Mouse (Mus musculus) heart, embryonic 16.5 days (tissue): ENCODE data around the gene Tgoln1. TPM values are rescaled to one million over a fixed set of nuclear protein-coding genes. Genes with fewer than 3 reads are reported as not detected.

Experiments used
- ATAC-seq: fragments of 200-750 bp; cut with Nextera tagmentation; replicated peaks from 2 replicates; pipeline ENCODE4 v1.8.0; 2017; ENCODE audit warnings: moderate number of reproducible peaks; ENCODE audit not compliant: insufficient read depth, low FRiP score; ENCODE audit errors: extremely low read depth
- H3K27ac ChIP-seq: fragments of 300-500 bp; sonication (generic); 2 replicates; pipeline ENCODE4 v1.5.1; 2014; ENCODE audit warnings: mild to moderate bottlenecking, low read length, control low read depth, moderate library complexity
- H3K27me3 ChIP-seq: fragments of 300-500 bp; sonication (generic); 2 replicates; pipeline ENCODE4 v1.6.1; 2014; ENCODE audit warnings: low read length, mixed read lengths; ENCODE audit not compliant: control insufficient read depth, insufficient read depth
- H3K36me3 ChIP-seq: fragments of 300-500 bp; sonication (generic); 2 replicates; pipeline ENCODE4 v1.6.1; 2014; ENCODE audit not compliant: control insufficient read depth, insufficient read depth
- H3K4me1 ChIP-seq: fragments of 300-500 bp; sonication (generic); 2 replicates; pipeline ENCODE4 v1.6.1; 2014; ENCODE audit warnings: low read length, mixed read lengths; ENCODE audit not compliant: control insufficient read depth, insufficient read depth
- H3K4me2 ChIP-seq: fragments of 300-500 bp; sonication (generic); 2 replicates; pipeline ENCODE4 v1.6.1; 2014; ENCODE audit warnings: low read depth, mild to moderate bottlenecking, control low read depth, low read length
- H3K4me3 ChIP-seq: fragments of 300-500 bp; sonication (generic); 2 replicates; pipeline ENCODE4 v1.5.1; 2014; ENCODE audit warnings: mild to moderate bottlenecking, control low read depth, low read length
- H3K9ac ChIP-seq: fragments of 300-500 bp; sonication (generic); 2 replicates; pipeline ENCODE4 v1.6.1; 2014; ENCODE audit warnings: low read length, control low read depth
- H3K9me3 ChIP-seq: fragments of 300-500 bp; sonication (generic); replicated peaks from 2 replicates; pipeline ENCODE4 v1.6.1; 2016; ENCODE audit warnings: low read length; ENCODE audit not compliant: control insufficient read depth
- WGBS: fragments of 180-500 bp; shearing (Covaris S2); extraction: QIAGEN DNeasy Blood & Tissue Kit; methylation state at CpG from one replicate; pipeline ENCODE4 v1.1.7; 2014; 5-methylcytosine and 5-hydroxymethylcytosine counted together
- polyA plus RNA-seq: library from polyadenylated mRNA; unstranded; fragments of >200 nt; fragmentation: Nextera tagmentation; extraction: Ambion mirVana; gene quantifications from 2 replicates; pipeline ENCODE4 v1.2.1, GENCODE M21; 2015

Gene Tgoln1
- polyA plus RNA-seq, 1 experiment from 2014 or later = 26.2 TPM

DNA sequence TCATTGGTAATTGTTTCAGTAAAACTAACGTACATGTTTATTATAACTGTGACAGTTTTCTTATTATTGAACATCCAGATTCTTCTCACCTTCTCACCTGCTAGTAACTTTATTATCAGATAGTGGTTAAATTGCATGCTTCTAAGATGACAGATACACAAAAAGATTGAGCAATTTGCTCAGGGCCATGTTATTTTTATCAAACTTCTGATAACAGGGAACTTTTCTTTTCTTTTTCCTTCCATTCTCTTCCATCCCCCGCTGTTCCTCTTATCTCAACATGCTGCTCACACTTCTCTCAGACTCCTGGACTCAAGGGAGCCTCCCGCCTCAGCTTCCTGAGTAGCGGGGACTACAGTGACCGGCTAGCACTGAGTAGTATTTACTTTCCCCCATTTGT is 4.1 kb upstream of the Tgoln1 start:
- no peak overlapping the region for H3K27ac ChIP-seq
- no peak overlapping the region for H3K9ac ChIP-seq
- H3K4me1 ChIP-seq = peaks cover 6% of the 10 kb centered on the region
- no peak overlapping the region for H3K4me3 ChIP-seq
- H3K4me2 ChIP-seq = no peak overlapping the region
- H3K36me3 ChIP-seq = no peaks in the 10 kb centered on the region
- no peaks in the 10 kb centered on the region for H3K27me3 ChIP-seq
- no peak for ATAC-seq
- 52% methylated on average over 5 of the region's 5 CpGs for WGBS
- no peaks in the 10 kb centered on the region for H3K9me3 ChIP-seq

DNA sequence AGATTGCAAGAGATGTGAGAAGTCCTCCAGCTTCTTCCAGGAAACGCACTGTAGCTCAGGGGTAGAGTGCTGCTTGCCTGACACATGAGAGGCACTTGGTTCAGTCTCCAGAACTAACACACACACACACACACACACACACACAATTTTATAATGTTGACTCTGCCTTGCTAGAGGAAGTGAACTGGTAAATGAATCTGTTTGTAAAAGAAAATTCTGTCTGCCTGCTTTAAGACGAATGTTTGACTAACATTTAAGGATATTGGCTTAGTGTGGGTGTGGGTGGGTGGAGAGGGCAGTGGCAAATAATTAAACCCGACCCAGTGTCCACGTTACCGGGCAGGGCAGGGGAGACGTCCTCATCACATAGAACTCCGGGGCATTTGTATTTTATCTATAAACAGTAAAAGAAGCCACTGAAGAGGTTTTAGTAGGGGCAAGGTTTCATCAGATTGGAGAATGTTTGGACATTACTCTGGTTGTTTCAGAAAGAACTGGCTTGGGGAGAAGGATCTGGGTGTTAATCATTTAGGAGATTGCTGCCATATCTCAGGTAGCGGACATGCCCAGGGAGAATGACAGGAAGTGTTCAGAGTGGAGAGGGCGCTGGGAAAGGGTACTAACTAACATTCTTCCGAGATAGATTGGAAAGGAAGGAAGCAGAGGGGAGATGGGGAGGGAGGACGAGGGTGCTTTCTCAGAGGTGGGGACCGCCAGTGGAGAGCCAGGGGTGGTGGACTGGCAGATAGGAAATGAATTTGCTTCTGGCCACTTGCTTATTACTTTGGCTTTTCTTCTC is 3.1 kb upstream of the Tgoln1 start:
- no peak for ATAC-seq
- no peaks in the 10 kb centered on the region for H3K36me3 ChIP-seq
- H3K9ac ChIP-seq = no peak overlapping the region
- no peaks in the 10 kb centered on the region for H3K27me3 ChIP-seq
- H3K27ac ChIP-seq = peak overlapping the region; percentile 34; the same call in 1 of the 2 replicates
- no peak overlapping the region for H3K4me3 ChIP-seq
- no peaks in the 10 kb centered on the region for H3K9me3 ChIP-seq
- no peak overlapping the region for H3K4me2 ChIP-seq
- H3K4me1 ChIP-seq = peaks cover 16% of the 10 kb centered on the region
- 29% methylated on average over 12 of the region's 12 CpGs for WGBS

DNA sequence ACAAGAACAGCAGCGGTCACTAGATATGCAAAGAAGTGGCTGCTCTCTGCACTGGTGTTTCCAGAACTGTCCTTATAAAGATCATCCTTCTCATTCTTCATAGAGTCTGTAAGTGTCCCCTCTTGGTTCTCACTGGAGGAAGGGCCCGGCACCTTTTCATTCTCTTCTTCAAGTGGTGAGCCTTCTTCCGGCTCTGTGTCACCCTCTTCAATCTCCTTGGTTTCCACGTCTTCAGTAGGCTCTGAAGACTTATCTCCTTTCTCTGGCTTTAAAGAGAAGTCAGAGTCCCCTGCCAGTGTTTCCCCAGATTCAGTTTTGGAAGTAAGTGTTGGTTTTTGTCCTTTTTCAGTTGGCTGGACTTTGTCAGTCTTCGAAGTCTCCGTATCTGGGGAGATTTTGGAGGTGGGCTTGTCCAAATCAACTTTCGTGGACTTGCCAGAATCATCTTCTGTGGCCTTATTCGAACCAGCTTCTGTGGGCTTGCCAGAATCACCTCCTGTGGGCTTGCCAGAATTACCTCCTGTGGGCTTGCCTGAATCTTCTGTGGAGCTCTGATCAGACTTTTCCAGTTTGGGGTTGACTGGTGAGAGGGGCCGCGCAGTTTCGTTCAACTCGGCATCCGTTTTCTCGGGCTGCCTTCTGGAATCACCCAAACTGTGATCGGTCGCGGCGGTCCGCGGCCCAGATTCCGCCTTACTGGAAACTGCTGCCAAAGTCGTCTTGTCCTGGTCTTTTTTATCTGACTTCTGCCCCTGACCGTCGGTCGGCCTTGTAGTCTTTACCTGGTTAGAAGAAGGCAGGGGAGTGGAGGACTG is 1.0 kb downstream of the Tgoln1 start:
- Histone ChIP-seq H3K4me1 (peaks cover 25% of the 10 kb centered on the region), H3K36me3 (peaks cover 12% of the 10 kb centered on the region), H3K27ac (no peak overlapping the region; the same call in 1 of the 2 replicates), H3K27me3 (no peaks in the 10 kb centered on the region), H3K9ac (peak overlapping the region; percentile 77), H3K4me2 (peak overlapping the region; percentile 88), H3K9me3 (no peaks in the 10 kb centered on the region), H3K4me3 (peak overlapping the region; percentile 84)
- 18% methylated on average over 25 of the region's 25 CpGs for WGBS
- no peak for ATAC-seq

DNA sequence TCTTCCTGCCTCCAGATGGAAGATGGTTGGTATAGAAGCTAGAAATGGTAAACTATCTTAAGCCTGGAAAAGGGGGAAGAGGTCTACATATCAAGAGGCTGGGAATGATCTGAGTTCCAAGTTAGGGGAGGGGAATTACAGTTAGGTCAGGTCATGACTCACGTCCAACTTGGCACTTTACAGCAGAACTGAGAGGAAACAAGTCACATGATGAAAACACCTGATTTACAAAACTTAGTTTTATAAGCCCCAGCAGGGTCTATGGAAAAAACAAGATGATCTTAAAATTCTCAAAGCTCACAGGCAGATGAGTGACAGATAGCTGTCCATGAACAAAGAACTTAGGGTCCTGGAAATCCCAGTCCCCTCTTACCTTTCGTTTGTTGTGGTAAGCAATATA is 1.6 kb downstream of the Tgoln1 start:
- peaks cover 12% of the 10 kb centered on the region for H3K36me3 ChIP-seq
- no peak for ATAC-seq
- H3K9ac ChIP-seq = peak overlapping the region; percentile 77
- peak overlapping the region; percentile 88 for H3K4me2 ChIP-seq
- no peaks in the 10 kb centered on the region for H3K27me3 ChIP-seq
- no peak overlapping the region for H3K27ac ChIP-seq
- peak overlapping the region; percentile 84 for H3K4me3 ChIP-seq
- 50% methylated on average over 2 of the region's 2 CpGs for WGBS
- peaks cover 25% of the 10 kb centered on the region for H3K4me1 ChIP-seq
- H3K9me3 ChIP-seq = no peaks in the 10 kb centered on the region

DNA sequence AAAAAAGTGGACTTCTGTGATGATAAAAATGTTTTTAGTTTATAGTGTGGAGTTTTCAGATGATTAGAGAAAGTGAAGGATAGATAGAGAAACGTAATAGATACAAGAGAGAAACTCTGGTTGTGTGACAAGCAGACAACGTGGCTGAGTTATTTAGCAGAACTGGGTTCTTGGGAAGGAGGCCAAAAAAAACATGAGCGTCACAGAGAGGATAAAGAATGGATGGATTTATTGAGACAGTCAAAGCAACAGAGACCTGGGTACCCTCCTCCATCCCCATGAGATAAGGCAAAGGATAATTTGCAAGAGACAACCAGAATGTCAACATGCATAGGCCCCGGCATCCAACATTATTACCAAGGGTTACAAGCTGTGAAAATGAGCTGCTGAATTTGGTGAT is 6.5 kb downstream of the Tgoln1 start:
- Histone ChIP-seq H3K9ac (no peak overlapping the region), H3K27ac (no peak overlapping the region), H3K4me3 (no peak overlapping the region), H3K4me2 (no peak overlapping the region), H3K36me3 (peaks cover 38% of the 10 kb centered on the region), H3K27me3 (no peaks in the 10 kb centered on the region), H3K9me3 (no peaks in the 10 kb centered on the region), H3K4me1 (peaks cover 12% of the 10 kb centered on the region)
- ATAC-seq = no peak
- WGBS = 48% methylated on average over 4 of the region's 4 CpGs

DNA sequence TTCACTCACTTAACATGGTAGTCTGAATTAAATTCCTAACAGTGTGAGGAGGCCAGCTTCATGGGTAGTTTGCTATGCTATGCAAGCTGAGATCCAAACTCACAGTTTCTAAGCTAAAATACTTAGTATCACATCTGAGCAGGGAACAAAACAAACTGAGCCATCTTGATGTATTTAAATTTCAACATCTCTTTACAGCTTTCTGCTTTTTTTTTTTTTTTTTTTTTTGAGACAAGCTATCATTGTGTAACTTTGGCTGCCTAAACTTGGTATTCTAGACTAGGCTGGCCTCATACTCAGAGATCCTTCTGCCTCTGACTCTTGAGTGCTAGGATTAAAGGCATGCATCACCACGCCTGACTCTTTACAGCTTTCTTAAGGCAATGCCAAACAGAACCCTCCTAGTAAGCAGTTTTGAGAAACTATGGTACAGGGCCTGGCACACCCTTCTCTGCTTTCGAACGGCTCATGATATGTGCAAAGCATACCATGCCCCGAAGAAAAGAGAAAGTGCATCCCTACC is 8.1 kb downstream of the Tgoln1 start:
- Histone ChIP-seq H3K9ac (no peak overlapping the region), H3K4me1 (no peaks in the 10 kb centered on the region), H3K27me3 (no peaks in the 10 kb centered on the region), H3K9me3 (no peaks in the 10 kb centered on the region), H3K4me2 (no peak overlapping the region), H3K36me3 (peaks cover 49% of the 10 kb centered on the region), H3K27ac (no peak overlapping the region), H3K4me3 (no peak overlapping the region)
- no peak for ATAC-seq
- whole genome bisulfite sequencing = 95% methylated on average over 4 of the region's 4 CpGs

DNA sequence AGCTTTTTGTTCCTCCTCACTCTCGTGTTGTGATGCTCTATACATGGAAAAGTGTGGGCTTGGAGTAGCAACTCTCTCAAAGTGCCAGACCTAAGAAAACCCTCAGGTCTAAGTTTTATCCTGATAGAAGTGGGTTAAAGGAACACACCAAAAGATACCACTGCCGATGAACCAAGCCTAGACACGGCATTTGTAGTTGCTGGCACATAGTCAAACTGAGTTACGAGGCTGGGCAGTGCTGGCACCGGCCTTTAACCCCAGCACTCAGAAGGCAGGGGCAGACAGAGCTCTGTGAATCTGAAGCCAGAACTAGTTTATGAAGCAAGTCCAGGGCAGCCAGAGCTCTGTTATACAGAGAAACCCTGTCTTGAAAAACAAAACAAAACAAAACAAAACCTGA is 9.1 kb downstream of the Tgoln1 start:
- no peak overlapping the region for H3K9ac ChIP-seq
- no peaks in the 10 kb centered on the region for H3K4me1 ChIP-seq
- H3K9me3 ChIP-seq = no peaks in the 10 kb centered on the region
- peaks cover 43% of the 10 kb centered on the region for H3K36me3 ChIP-seq
- no peak overlapping the region for H3K27ac ChIP-seq
- no peak for ATAC-seq
- no peak overlapping the region for H3K4me2 ChIP-seq
- H3K4me3 ChIP-seq = no peak overlapping the region
- WGBS = 80% methylated on average over 5 of the region's 5 CpGs
- H3K27me3 ChIP-seq = no peaks in the 10 kb centered on the region

DNA sequence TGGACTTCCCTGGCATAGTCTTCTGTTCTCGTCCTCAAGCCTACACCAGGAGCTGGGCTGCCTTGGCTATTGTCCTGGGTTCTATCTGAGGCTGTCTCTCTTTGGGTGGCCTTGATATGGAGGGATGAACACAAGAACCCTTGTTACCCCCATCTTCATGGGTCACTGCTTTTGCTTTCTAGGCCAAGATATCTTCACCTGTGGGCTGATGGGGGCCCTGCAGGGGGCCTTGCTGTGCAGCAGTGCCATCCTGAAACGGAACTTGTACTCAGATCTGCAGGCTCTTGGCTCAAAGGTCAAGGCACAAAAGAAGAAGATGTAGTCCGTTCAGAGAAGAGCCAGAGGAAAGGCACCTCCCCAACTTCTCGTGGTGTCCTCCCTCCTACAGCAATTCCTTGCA is 9.7 kb downstream of the Tgoln1 start:
- Histone ChIP-seq H3K9ac (no peak overlapping the region), H3K4me3 (no peak overlapping the region), H3K27ac (no peak overlapping the region), H3K4me2 (no peak overlapping the region), H3K36me3 (peaks cover 43% of the 10 kb centered on the region), H3K9me3 (no peaks in the 10 kb centered on the region), H3K27me3 (no peaks in the 10 kb centered on the region), H3K4me1 (no peaks in the 10 kb centered on the region)
- no peak for ATAC-seq
- WGBS = 85% methylated on average over 4 of the region's 4 CpGs

DNA sequence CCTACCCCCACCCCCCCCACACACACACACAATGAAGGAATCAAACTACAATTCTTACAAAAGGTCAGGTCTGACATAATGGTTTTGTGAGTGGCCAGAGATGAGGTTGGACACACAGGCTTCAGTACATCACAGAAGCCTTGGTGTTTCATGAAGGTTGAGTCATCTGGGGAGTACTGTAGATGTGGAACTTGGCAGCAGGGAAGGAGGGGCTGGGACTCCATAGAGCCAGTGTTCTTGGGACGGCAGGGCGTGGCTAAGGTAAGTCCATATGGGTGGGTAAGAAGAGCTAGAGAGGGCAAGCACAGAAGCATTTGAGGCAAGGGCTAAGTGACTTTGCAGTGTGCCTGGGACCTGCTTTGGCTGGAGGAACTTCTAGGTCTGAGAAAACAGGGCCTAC is 12.7 kb downstream of the Tgoln1 start:
- no peak overlapping the region for H3K4me3 ChIP-seq
- H3K36me3 ChIP-seq = peaks cover 33% of the 10 kb centered on the region

More for the DNA sequence above, 12.7 kb downstream of the Tgoln1 start:
- ATAC-seq = no peak
- Histone ChIP-seq H3K4me2 (no peak overlapping the region), H3K9ac (no peak overlapping the region), H3K9me3 (no peaks in the 10 kb centered on the region), H3K27ac (no peak overlapping the region), H3K4me1 (peaks cover 3% of the 10 kb centered on the region; the same call in 1 of the 2 replicates), H3K27me3 (no peaks in the 10 kb centered on the region)
- WGBS = 85% methylated on average over 2 of the region's 2 CpGs
